Mouse (Mus musculus): ENCODE data around the gene Edar. TPM values are rescaled to one million over a fixed set of nuclear protein-coding genes. Genes with fewer than 3 reads are reported as not detected.

Edar gene
- polyA plus RNA-seq, 1 experiment from 2014 or later: 3.0 TPM

- DNase-seq (ENCODE audit: low spot score): no peak
- no peaks in the 10 kb centered on the region for H3K27me3 ChIP-seq (ENCODE audit: control insufficient read depth, insufficient read depth, low read length)
Observed at GRCm38 (mm10) chr10:58698955-58699354, 23.5 kb upstream of the Edar start.

GRCm38 (mm10) chr10:58691051-58691450 lies 15.6 kb upstream of the Edar start:
- H3K4me2 ChIP-seq (ENCODE audit: low read depth, severe bottlenecking): no peak overlapping the region
- no peak overlapping the region for H3K4me3 ChIP-seq (ENCODE audit: low read depth, low read length)
- WGBS: 82% methylated on average over 6 of the region's 7 CpGs
- no peak for DNase-seq (ENCODE audit: low spot score)
- no peak overlapping the region for H3K27ac ChIP-seq (replicated peaks; ENCODE audit: low read depth, low read length)
- H3K4me1 ChIP-seq (ENCODE audit: control insufficient read depth, insufficient read depth, low read length): no peaks in the 10 kb centered on the region
- H3K9ac ChIP-seq (ENCODE audit: low read length): no peak overlapping the region
- H3K27me3 ChIP-seq (ENCODE audit: control insufficient read depth, insufficient read depth, low read length): no peaks in the 10 kb centered on the region
- no peak for ATAC-seq (ENCODE audit: insufficient number of reproducible peaks, low FRiP score, low TSS enrichment, low read depth)
- no peaks in the 10 kb centered on the region for H3K36me3 ChIP-seq (ENCODE audit: control insufficient read depth, insufficient read depth, low read length)
- H3K9me3 ChIP-seq (ENCODE audit: control insufficient read depth, low read length): no peaks in the 10 kb centered on the region

More at GRCm38 (mm10) chr10:58698955-58699354, 23.5 kb upstream of the Edar start:
- Histone ChIP-seq H3K4me3 (ENCODE audit: low read depth, low read length) (no peak overlapping the region), H3K4me2 (ENCODE audit: low read depth, severe bottlenecking) (no peak overlapping the region), H3K36me3 (ENCODE audit: control insufficient read depth, insufficient read depth, low read length) (no peaks in the 10 kb centered on the region), H3K9me3 (ENCODE audit: control insufficient read depth, low read length) (no peaks in the 10 kb centered on the region), H3K4me1 (ENCODE audit: control insufficient read depth, insufficient read depth, low read length) (no peaks in the 10 kb centered on the region), H3K9ac (ENCODE audit: low read length) (no peak overlapping the region), H3K27ac (replicated peaks; ENCODE audit: low read depth, low read length) (no peak overlapping the region)
- no peak for ATAC-seq (ENCODE audit: insufficient number of reproducible peaks, low FRiP score, low TSS enrichment, low read depth)
- WGBS: 90% methylated on average over 4 of the region's 4 CpGs

- Histone ChIP-seq H3K4me3 (ENCODE audit: low read depth, low read length) (no peak overlapping the region), H3K27me3 (ENCODE audit: control insufficient read depth, insufficient read depth, low read length) (no peaks in the 10 kb centered on the region), H3K9ac (ENCODE audit: low read length) (no peak overlapping the region), H3K4me2 (ENCODE audit: low read depth, severe bottlenecking) (no peak overlapping the region), H3K4me1 (ENCODE audit: control insufficient read depth, insufficient read depth, low read length) (no peaks in the 10 kb centered on the region), H3K36me3 (ENCODE audit: control insufficient read depth, insufficient read depth, low read length) (no peaks in the 10 kb centered on the region), H3K9me3 (ENCODE audit: control insufficient read depth, low read length) (no peaks in the 10 kb centered on the region), H3K27ac (replicated peaks; ENCODE audit: low read depth, low read length) (no peak overlapping the region)
- 77% methylated on average over 6 of the region's 6 CpGs for WGBS
- no peak for DNase-seq (ENCODE audit: low spot score)
- ATAC-seq (ENCODE audit: insufficient number of reproducible peaks, low FRiP score, low TSS enrichment, low read depth): no peak
Observed at GRCm38 (mm10) chr10:58679298-58679697, 3.8 kb upstream of the Edar start.

GRCm38 (mm10) chr10:58673278-58674061 lies 2.0 kb downstream of the Edar start:
- Histone ChIP-seq H3K27me3 (ENCODE audit: control insufficient read depth, insufficient read depth, low read length) (no peaks in the 10 kb centered on the region), H3K4me2 (ENCODE audit: low read depth, severe bottlenecking) (no peak overlapping the region), H3K36me3 (ENCODE audit: control insufficient read depth, insufficient read depth, low read length) (no peaks in the 10 kb centered on the region), H3K9me3 (ENCODE audit: control insufficient read depth, low read length) (no peaks in the 10 kb centered on the region), H3K4me1 (ENCODE audit: control insufficient read depth, insufficient read depth, low read length) (no peaks in the 10 kb centered on the region), H3K9ac (ENCODE audit: low read length) (no peak overlapping the region), H3K27ac (replicated peaks; ENCODE audit: low read depth, low read length) (no peak overlapping the region), H3K4me3 (ENCODE audit: low read depth, low read length) (no peak overlapping the region)
- DNase-seq (ENCODE audit: low spot score) (peak; percentile 82), ATAC-seq (ENCODE audit: insufficient number of reproducible peaks, low FRiP score, low TSS enrichment, low read depth) (no peak)
- WGBS: 35% methylated on average over 15 of the region's 15 CpGs

GRCm38 (mm10) chr10:58672557-58673277 lies 2.7 kb downstream of the Edar start:
- no peak overlapping the region for H3K9ac ChIP-seq (ENCODE audit: low read length)
- H3K36me3 ChIP-seq (ENCODE audit: control insufficient read depth, insufficient read depth, low read length): no peaks in the 10 kb centered on the region
- DNase-seq (ENCODE audit: low spot score): no peak
- no peak overlapping the region for H3K4me3 ChIP-seq (ENCODE audit: low read depth, low read length)
- no peak overlapping the region for H3K27ac ChIP-seq (replicated peaks; ENCODE audit: low read depth, low read length)
- no peaks in the 10 kb centered on the region for H3K27me3 ChIP-seq (ENCODE audit: control insufficient read depth, insufficient read depth, low read length)
- H3K9me3 ChIP-seq (ENCODE audit: control insufficient read depth, low read length): no peaks in the 10 kb centered on the region
- no peak for ATAC-seq (ENCODE audit: insufficient number of reproducible peaks, low FRiP score, low TSS enrichment, low read depth)
- no peaks in the 10 kb centered on the region for H3K4me1 ChIP-seq (ENCODE audit: control insufficient read depth, insufficient read depth, low read length)
- 66% methylated on average over 10 of the region's 10 CpGs for WGBS
- no peak overlapping the region for H3K4me2 ChIP-seq (ENCODE audit: low read depth, severe bottlenecking)

GRCm38 (mm10) chr10:58663868-58664267 lies 11.6 kb downstream of the Edar start:
- WGBS: 76% methylated on average over 5 of the region's 5 CpGs

GRCm38 (mm10) chr10:58663417-58663816 lies 12.0 kb downstream of the Edar start:
- H3K4me3 ChIP-seq (ENCODE audit: low read depth, low read length): no peak overlapping the region
- H3K9me3 ChIP-seq (ENCODE audit: control insufficient read depth, low read length): no peaks in the 10 kb centered on the region
- no peak for ATAC-seq (ENCODE audit: insufficient number of reproducible peaks, low FRiP score, low TSS enrichment, low read depth)
- H3K4me2 ChIP-seq (ENCODE audit: low read depth, severe bottlenecking): no peak overlapping the region
- DNase-seq (ENCODE audit: low spot score): no peak
- H3K9ac ChIP-seq (ENCODE audit: low read length): no peak overlapping the region
- 92% methylated on average over 6 of the region's 6 CpGs for WGBS
- H3K27me3 ChIP-seq (ENCODE audit: control insufficient read depth, insufficient read depth, low read length): no peaks in the 10 kb centered on the region
- no peaks in the 10 kb centered on the region for H3K4me1 ChIP-seq (ENCODE audit: control insufficient read depth, insufficient read depth, low read length)
- H3K36me3 ChIP-seq (ENCODE audit: control insufficient read depth, insufficient read depth, low read length): no peaks in the 10 kb centered on the region
- H3K27ac ChIP-seq (replicated peaks; ENCODE audit: low read depth, low read length): no peak overlapping the region

More at GRCm38 (mm10) chr10:58663868-58664267, 11.6 kb downstream of the Edar start:
- Histone ChIP-seq H3K27ac (replicated peaks; ENCODE audit: low read depth, low read length) (no peak overlapping the region), H3K4me1 (ENCODE audit: control insufficient read depth, insufficient read depth, low read length) (no peaks in the 10 kb centered on the region), H3K9me3 (ENCODE audit: control insufficient read depth, low read length) (no peaks in the 10 kb centered on the region), H3K9ac (ENCODE audit: low read length) (no peak overlapping the region), H3K4me2 (ENCODE audit: low read depth, severe bottlenecking) (no peak overlapping the region), H3K27me3 (ENCODE audit: control insufficient read depth, insufficient read depth, low read length) (no peaks in the 10 kb centered on the region), H3K36me3 (ENCODE audit: control insufficient read depth, insufficient read depth, low read length) (no peaks in the 10 kb centered on the region), H3K4me3 (ENCODE audit: low read depth, low read length) (no peak overlapping the region)
- no peak for ATAC-seq (ENCODE audit: insufficient number of reproducible peaks, low FRiP score, low TSS enrichment, low read depth)
- DNase-seq (ENCODE audit: low spot score): no peak

- WGBS: 46% methylated on average over 11 of the region's 11 CpGs
- no peak for ATAC-seq (ENCODE audit: insufficient number of reproducible peaks, low FRiP score, low TSS enrichment, low read depth)
- Histone ChIP-seq H3K27me3 (ENCODE audit: control insufficient read depth, insufficient read depth, low read length) (no peaks in the 10 kb centered on the region), H3K4me2 (ENCODE audit: low read depth, severe bottlenecking) (no peak overlapping the region), H3K4me1 (ENCODE audit: control insufficient read depth, insufficient read depth, low read length) (no peaks in the 10 kb centered on the region), H3K27ac (replicated peaks; ENCODE audit: low read depth, low read length) (no peak overlapping the region), H3K9me3 (ENCODE audit: control insufficient read depth, low read length) (no peaks in the 10 kb centered on the region), H3K4me3 (ENCODE audit: low read depth, low read length) (no peak overlapping the region), H3K9ac (ENCODE audit: low read length) (no peak overlapping the region), H3K36me3 (ENCODE audit: control insufficient read depth, insufficient read depth, low read length) (no peaks in the 10 kb centered on the region)
- DNase-seq (ENCODE audit: low spot score): no peak
Observed at GRCm38 (mm10) chr10:58659268-58659986, 16.0 kb downstream of the Edar start.

All from limb, embryonic 11.5 days (tissue).